Mouse (Mus musculus) hindbrain, embryonic 16.5 days (tissue): ENCODE data around the gene Ube3b. TPM values are rescaled to one million over a fixed set of nuclear protein-coding genes. Genes with fewer than 3 reads are reported as not detected.

Experiments
- ATAC-seq: fragments of 200-750 bp; cut with Nextera tagmentation; 2 replicates; pipeline ENCODE4 v1.8.0; 2017; ENCODE audit warnings: moderate TSS enrichment, moderate library complexity
- H3K27ac ChIP-seq: fragments of 300-500 bp; sonication (generic); 2 replicates; pipeline ENCODE4 v1.5.1; 2014; ENCODE audit warnings: low read depth, mild to moderate bottlenecking, control low read depth, low read length, moderate library complexity
- H3K27me3 ChIP-seq: fragments of 300-500 bp; sonication (generic); replicated peaks from 2 replicates; pipeline ENCODE4 v1.6.1; 2014; ENCODE audit warnings: low read length; ENCODE audit not compliant: control insufficient read depth, insufficient read depth
- H3K36me3 ChIP-seq: fragments of 300-500 bp; sonication (generic); 2 replicates; pipeline ENCODE4 v1.6.1; 2014; ENCODE audit warnings: mild to moderate bottlenecking, low read length, moderate library complexity, mixed read lengths; ENCODE audit not compliant: control insufficient read depth, insufficient read depth
- H3K4me1 ChIP-seq: fragments of 300-500 bp; sonication (generic); 2 replicates; pipeline ENCODE4 v1.6.1; 2014; ENCODE audit warnings: low read depth, low read length; ENCODE audit not compliant: control insufficient read depth, insufficient read depth
- H3K4me2 ChIP-seq: fragments of 300-500 bp; sonication (generic); 2 replicates; pipeline ENCODE4 v1.6.1; 2014; ENCODE audit warnings: mild to moderate bottlenecking, low read length, control low read depth, moderate library complexity
- H3K4me3 ChIP-seq: fragments of 300-500 bp; sonication (generic); 2 replicates; pipeline ENCODE4 v1.5.1; 2014; ENCODE audit warnings: mild to moderate bottlenecking, low read length, control low read depth, moderate library complexity
- H3K9ac ChIP-seq: fragments of 300-500 bp; sonication (generic); 2 replicates; pipeline ENCODE4 v1.6.1; 2014; ENCODE audit warnings: low read depth, mild to moderate bottlenecking, control low read depth, low read length, moderate library complexity
- H3K9me3 ChIP-seq: fragments of 300-500 bp; sonication (generic); 2 replicates; pipeline ENCODE4 v1.6.1; 2014; ENCODE audit warnings: mild to moderate bottlenecking, low read length, moderate library complexity; ENCODE audit not compliant: control insufficient read depth
- WGBS: fragments of 180-500 bp; shearing (Covaris S2); extraction: QIAGEN DNeasy Blood & Tissue Kit; methylation state at CpG from one replicate; pipeline ENCODE4 v1.1.7; 2014; 5-methylcytosine and 5-hydroxymethylcytosine counted together
- polyA plus RNA-seq: library from polyadenylated mRNA; unstranded; fragments of >200 nt; fragmentation: Nextera tagmentation; extraction: Ambion mirVana; gene quantifications from 2 replicates; pipeline ENCODE4 v1.2.1, GENCODE M21; 2015

The Ube3b gene
- polyA plus RNA-seq, 1 experiment from 2014 or later: 36.7 TPM

GRCm38 (mm10) chr5:114412361-114412998 is 32.1 kb downstream of the Ube3b start:
- Histone ChIP-seq H3K4me3 (no peak overlapping the region), H3K4me1 (no peaks in the 10 kb centered on the region), H3K27me3 (no peaks in the 10 kb centered on the region), H3K9ac (no peak overlapping the region), H3K27ac (no peak overlapping the region), H3K4me2 (no peak overlapping the region), H3K36me3 (peaks cover 67% of the 10 kb centered on the region), H3K9me3 (no peaks in the 10 kb centered on the region)
- WGBS: 86% methylated on average over 23 of the region's 23 CpGs
- no peak for ATAC-seq

- no peak overlapping the region for H3K4me3 ChIP-seq
- ATAC-seq: no peak
- H3K4me1 ChIP-seq: no peaks in the 10 kb centered on the region
- H3K27ac ChIP-seq: no peak overlapping the region
- H3K4me2 ChIP-seq: no peak overlapping the region
- H3K36me3 ChIP-seq: peaks cover 63% of the 10 kb centered on the region
- 87% methylated on average over 16 of the region's 16 CpGs for WGBS
- H3K9ac ChIP-seq: no peak overlapping the region
- H3K9me3 ChIP-seq: no peaks in the 10 kb centered on the region
- H3K27me3 ChIP-seq: no peaks in the 10 kb centered on the region
Observed at GRCm38 (mm10) chr5:114413067-114413735, 32.8 kb downstream of the Ube3b start.

- WGBS: 97% methylated on average over 5 of the region's 5 CpGs
- no peak overlapping the region for H3K9ac ChIP-seq
- no peak overlapping the region for H3K27ac ChIP-seq
- H3K27me3 ChIP-seq: no peaks in the 10 kb centered on the region
- H3K4me1 ChIP-seq: no peaks in the 10 kb centered on the region
- no peaks in the 10 kb centered on the region for H3K9me3 ChIP-seq
- H3K4me2 ChIP-seq: no peak overlapping the region
- ATAC-seq: no peak
- peaks cover 62% of the 10 kb centered on the region for H3K36me3 ChIP-seq
- H3K4me3 ChIP-seq: no peak overlapping the region
Observed at GRCm38 (mm10) chr5:114415606-114416005, 35.2 kb downstream of the Ube3b start.

- no peak for ATAC-seq
- no peaks in the 10 kb centered on the region for H3K4me1 ChIP-seq
- H3K27ac ChIP-seq: no peak overlapping the region
- WGBS: 92% methylated on average over 8 of the region's 8 CpGs
- H3K4me2 ChIP-seq: no peak overlapping the region
- H3K9ac ChIP-seq: no peak overlapping the region
- H3K9me3 ChIP-seq: no peaks in the 10 kb centered on the region
- no peaks in the 10 kb centered on the region for H3K27me3 ChIP-seq
- H3K36me3 ChIP-seq: peaks cover 56% of the 10 kb centered on the region
- H3K4me3 ChIP-seq: no peak overlapping the region
Observed at GRCm38 (mm10) chr5:114416855-114417254, 36.4 kb downstream of the Ube3b start.

GRCm38 (mm10) chr5:114418541-114418940 is 38.1 kb downstream of the Ube3b start:
- WGBS: 85% methylated on average over 8 of the region's 8 CpGs
- H3K9me3 ChIP-seq: no peaks in the 10 kb centered on the region
- peaks cover 2% of the 10 kb centered on the region; the same call in 1 of the 2 replicates for H3K4me1 ChIP-seq
- no peaks in the 10 kb centered on the region for H3K27me3 ChIP-seq
- no peak overlapping the region for H3K27ac ChIP-seq
- no peak overlapping the region for H3K9ac ChIP-seq
- ATAC-seq: no peak
- no peak overlapping the region for H3K4me2 ChIP-seq
- no peak overlapping the region for H3K4me3 ChIP-seq
- peaks cover 44% of the 10 kb centered on the region for H3K36me3 ChIP-seq

GRCm38 (mm10) chr5:114421561-114422298 is 41.3 kb downstream of the Ube3b start:
- WGBS: 78% methylated on average over 11 of the region's 11 CpGs
- no peak for ATAC-seq
- H3K36me3 ChIP-seq: peaks cover 28% of the 10 kb centered on the region

GRCm38 (mm10) chr5:114422591-114422990 is 42.2 kb downstream of the Ube3b start:
- Histone ChIP-seq H3K27ac (no peak overlapping the region), H3K36me3 (peaks cover 26% of the 10 kb centered on the region), H3K4me1 (peaks cover 5% of the 10 kb centered on the region; the same call in 1 of the 2 replicates), H3K4me2 (no peak overlapping the region), H3K27me3 (no peaks in the 10 kb centered on the region), H3K4me3 (no peak overlapping the region), H3K9me3 (no peaks in the 10 kb centered on the region), H3K9ac (no peak overlapping the region)
- no peak for ATAC-seq
- 39% methylated on average over 5 of the region's 5 CpGs for WGBS

More at GRCm38 (mm10) chr5:114421561-114422298, 41.3 kb downstream of the Ube3b start:
- Histone ChIP-seq H3K9me3 (no peaks in the 10 kb centered on the region), H3K4me2 (no peak overlapping the region), H3K27ac (no peak overlapping the region), H3K4me1 (peaks cover 5% of the 10 kb centered on the region; the same call in 1 of the 2 replicates), H3K4me3 (no peak overlapping the region), H3K9ac (no peak overlapping the region), H3K27me3 (no peaks in the 10 kb centered on the region)

GRCm38 (mm10) chr5:114423961-114424360 is 43.6 kb downstream of the Ube3b start:
- H3K27me3 ChIP-seq: no peaks in the 10 kb centered on the region
- WGBS: 46% methylated on average over 5 of the region's 5 CpGs
- ATAC-seq: peak; percentile 40; the same call in 1 of the 2 replicates
- no peak overlapping the region for H3K4me2 ChIP-seq
- H3K4me1 ChIP-seq: peaks cover 10% of the 10 kb centered on the region
- H3K36me3 ChIP-seq: peaks cover 18% of the 10 kb centered on the region
- no peak overlapping the region for H3K27ac ChIP-seq
- H3K9ac ChIP-seq: no peak overlapping the region
- no peaks in the 10 kb centered on the region for H3K9me3 ChIP-seq
- H3K4me3 ChIP-seq: no peak overlapping the region

- Histone ChIP-seq H3K4me2 (no peak overlapping the region), H3K27me3 (no peaks in the 10 kb centered on the region), H3K4me1 (peaks cover 10% of the 10 kb centered on the region), H3K27ac (no peak overlapping the region), H3K36me3 (no peaks in the 10 kb centered on the region), H3K9ac (no peak overlapping the region), H3K9me3 (no peaks in the 10 kb centered on the region), H3K4me3 (no peak overlapping the region)
- WGBS: 50% methylated on average over 6 of the region's 6 CpGs
- no peak for ATAC-seq
Observed at GRCm38 (mm10) chr5:114426732-114427131, 46.3 kb downstream of the Ube3b start.
